Mouse (Mus musculus): ENCODE results near the gene Vkorc1l1. TPM values are rescaled to one million over a fixed set of nuclear protein-coding genes. Genes with fewer than 3 reads are reported as not detected.
"Not testable (repeated sequence)": the region's sequence is repeated elsewhere in the genome, so short reads cannot be mapped to it uniquely, and the experiment has no call there.

Vkorc1l1 gene
- total RNA-seq (2021) (10 to 100 TPM; 23.0 to 33.8 TPM), polyA plus RNA-seq (2012; rRNA removed) (9.8 and 10.4 TPM in 2 replicates)
- long read RNA-seq, full-length matches to known transcripts = 32 of 35 reads
- long read RNA-seq, partial matches to known transcripts = 0 of 35 reads
- long read RNA-seq, other reads (novel, unspliced or antisense) = 3 of 35 reads

GRCm38 (mm10) chr5:129941495-129942045 is at the start of gene Vkorc1l1:
Gene Vkorc1l1 (plus strand): TSS chr5:129941970.
- DNase-seq = peak; percentile 99

GRCm38 (mm10) chr5:129895198-129896088 is 46.3 kb upstream of the Vkorc1l1 start, which contains the start of gene Zbed5:
Gene Zbed5 (plus strand): TSS chr5:129895723.
- DNase-seq = peak; percentile 92

GRCm38 (mm10) chr5:129898449-129898848 is 43.3 kb upstream of the Vkorc1l1 start, which contains the start of gene Phkg1:
Gene Phkg1 (minus strand): TSS chr5:129898549.
- no peak for DNase-seq

- no peak for DNase-seq
These were observed 34.0 kb upstream of the Vkorc1l1 start for GRCm38 (mm10) chr5:129907775-129908174.

- peak; percentile 94 for DNase-seq
These were observed 33.4 kb upstream of the Vkorc1l1 start, which contains the start of gene Nupr1l for GRCm38 (mm10) chr5:129908242-129908965. Gene Nupr1l (plus strand): TSS chr5:129908540.

GRCm38 (mm10) chr5:129909147-129909546 is 32.6 kb upstream of the Vkorc1l1 start:
- DNase-seq = no peak

- no peak for DNase-seq
These were observed 32.2 kb upstream of the Vkorc1l1 start for GRCm38 (mm10) chr5:129909591-129909990.

- DNase-seq = peak; percentile 28
These were observed 27.7 kb upstream of the Vkorc1l1 start for GRCm38 (mm10) chr5:129914024-129914423.

GRCm38 (mm10) chr5:129915491-129915890 is 26.3 kb upstream of the Vkorc1l1 start:
- DNase-seq = not testable (repeated sequence)

- DNase-seq = no peak
These were observed 23.6 kb upstream of the Vkorc1l1 start for GRCm38 (mm10) chr5:129918065-129918651.

GRCm38 (mm10) chr5:129918752-129919151 is 23.0 kb upstream of the Vkorc1l1 start:
- peak; percentile 20 for DNase-seq

- peak; percentile 45 for DNase-seq
These were observed 22.4 kb upstream of the Vkorc1l1 start for GRCm38 (mm10) chr5:129919320-129919719.

GRCm38 (mm10) chr5:129921972-129922371 is 19.8 kb upstream of the Vkorc1l1 start:
- DNase-seq = no peak

GRCm38 (mm10) chr5:129924820-129925452 is 16.8 kb upstream of the Vkorc1l1 start:
- no peak for DNase-seq

- no peak for DNase-seq
These were observed 15.8 kb upstream of the Vkorc1l1 start for GRCm38 (mm10) chr5:129925933-129926332.

- peak; percentile 49 for DNase-seq
These were observed 11.6 kb upstream of the Vkorc1l1 start for GRCm38 (mm10) chr5:129929924-129930855.

- DNase-seq = no peak
These were observed 4.8 kb upstream of the Vkorc1l1 start for GRCm38 (mm10) chr5:129936941-129937340.

GRCm38 (mm10) chr5:129940281-129940680 is 1.5 kb upstream of the Vkorc1l1 start:
- no peak for DNase-seq

GRCm38 (mm10) chr5:129940736-129941494 is 855 bp upstream of the Vkorc1l1 start:
- no peak for DNase-seq
